Mouse (Mus musculus) spleen, postnatal 4 days (tissue): ENCODE results near the gene Gm6337.
"Not testable (repeated sequence)": the region's sequence is repeated elsewhere in the genome, so short reads cannot be mapped to it uniquely, and the experiment has no call there.

Experiments used
- DNase-seq, 2 experiments: peaks; one replicate each; pipeline ENCODE4 v3.0.0; 2022; ENCODE audit warnings: low spot score in 2 of 2

The Gm6337 gene

DNA sequence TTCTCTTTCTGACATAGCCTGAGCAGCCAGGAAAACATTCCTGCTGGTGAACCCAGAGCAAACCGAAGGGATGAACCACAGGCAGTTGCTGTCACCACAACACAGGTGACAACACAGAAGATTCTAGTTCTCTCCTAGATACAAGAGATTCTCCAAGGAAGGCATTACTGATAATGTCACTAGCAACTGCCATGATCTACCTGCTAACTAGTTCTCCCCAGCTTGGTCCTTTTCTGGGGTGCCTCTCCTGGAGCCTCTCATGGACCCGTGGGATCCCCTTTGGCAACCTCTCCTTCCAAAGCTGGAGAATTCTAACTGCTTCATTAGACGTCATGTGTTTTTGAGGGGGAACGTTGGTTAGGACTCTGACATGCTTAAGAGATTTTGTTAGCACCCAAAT lies at the start of gene Gm6337:
Gene Gm6337, minus strand, starts transcription at position 101 of the 400 bp plus-strand sequence.
- DNase-seq: not testable (repeated sequence)

DNA sequence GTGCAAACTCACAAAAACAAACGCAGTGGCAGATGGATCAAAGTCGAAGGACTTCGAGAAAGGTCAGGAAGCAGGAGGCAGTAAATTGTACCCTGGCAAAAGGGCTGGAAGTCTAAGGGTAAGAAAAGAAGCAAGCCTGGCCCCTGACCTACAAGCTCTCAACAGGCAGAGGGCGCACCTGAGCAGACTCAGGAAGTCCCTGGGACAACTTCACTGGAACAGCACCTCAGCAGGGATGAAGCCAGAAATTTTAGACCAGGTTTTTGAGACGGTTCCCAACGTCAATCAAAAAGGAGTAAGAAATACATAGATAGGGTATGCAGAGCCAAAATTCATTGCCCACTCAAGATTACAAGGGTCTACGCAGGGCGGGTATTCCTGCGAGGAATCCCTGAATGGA lies 49.4 kb upstream of the Gm6337 start:
- DNase-seq: not testable (repeated sequence)

DNA sequence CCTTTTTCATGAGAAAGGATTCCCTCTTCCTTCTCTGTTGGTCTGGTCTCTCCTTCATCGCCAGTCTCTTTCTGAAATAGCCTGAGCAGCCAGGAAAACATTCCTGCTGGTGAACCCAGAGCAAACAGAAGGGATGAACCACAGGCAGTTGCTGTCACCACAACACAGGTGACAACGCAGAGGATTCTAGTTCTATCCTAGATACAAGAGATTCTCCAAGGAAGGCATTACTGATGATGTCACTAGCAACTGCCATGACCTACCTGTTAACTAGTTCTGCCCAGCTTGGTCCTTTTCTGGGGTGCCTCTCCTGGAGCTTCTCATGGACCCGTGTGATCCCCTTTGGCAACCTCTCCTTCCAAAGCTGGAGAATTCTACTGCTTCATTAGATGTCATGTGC lies 35.8 kb upstream of the Gm6337 start, which contains the start of gene Gm8206:
Gene Gm8206, minus strand, starts transcription at position 101 of the 400 bp plus-strand sequence.
- DNase-seq: not testable (repeated sequence)
